Mouse (Mus musculus) heart, adult 2 months (tissue): ENCODE measurements around the gene Fads6. TPM values are rescaled to one million over a fixed set of nuclear protein-coding genes. Genes with fewer than 3 reads are reported as not detected.

Experiments used
- DNase-seq, 2 experiments: peaks; one replicate each; pipeline ENCODE4 v3.0.0; 2021
- H3K27ac ChIP-seq: fragments of 200-600 bp; 2 replicates; pipeline ENCODE4 v1.8.1; 2022
- H3K27me3 ChIP-seq: fragments of 200-500 bp; 2 replicates; pipeline ENCODE4 v1.6.1; 2012; ENCODE audit warnings: mild to moderate bottlenecking, low read length, inconsistent platforms, mixed read lengths; ENCODE audit not compliant: control insufficient read depth, insufficient read depth
- H3K36me3 ChIP-seq: fragments of 200-500 bp; 2 replicates; pipeline ENCODE4 v1.6.1; 2012; ENCODE audit warnings: low read length, inconsistent platforms; ENCODE audit not compliant: control insufficient read depth, insufficient read depth
- H3K4me1 ChIP-seq: fragments of 200-500 bp; 2 replicates; pipeline ENCODE4 v1.6.1; 2011; ENCODE audit warnings: low read length; ENCODE audit not compliant: control insufficient read depth, insufficient read depth
- H3K4me3 ChIP-seq: fragments of 200-600 bp; 2 replicates; pipeline ENCODE4 v1.8.1; 2022
- H3K79me2 ChIP-seq: fragments of 200-500 bp; replicated peaks from 2 replicates; pipeline ENCODE4 v1.6.1; 2012; ENCODE audit warnings: mild to moderate bottlenecking, inconsistent platforms, low read length, moderate library complexity, mixed read lengths; ENCODE audit not compliant: control insufficient read depth, insufficient read depth
- H3K9ac ChIP-seq: fragments of 200-500 bp; 2 replicates; pipeline ENCODE4 v1.6.1; 2012; ENCODE audit warnings: low read depth, mild to moderate bottlenecking, control low read depth, inconsistent platforms, low read length, mixed read lengths
- CTCF ChIP-seq: fragments of 200-600 bp; IDR thresholded peaks from 2 replicates; pipeline ENCODE4 v1.8.1; 2022; ENCODE audit warnings: antibody characterized with exemption, mild to moderate bottlenecking, moderate library complexity
- EP300 ChIP-seq: fragments of 200-500 bp; IDR thresholded peaks from 2 replicates; pipeline ENCODE4 v1.6.1; 2011; ENCODE audit warnings: low read depth, low read length, control low read depth; ENCODE audit not compliant: insufficient read depth
- POLR2A ChIP-seq: fragments of 200-500 bp; IDR thresholded peaks from 2 replicates; pipeline ENCODE4 v1.6.1; 2011; ENCODE audit warnings: mild to moderate bottlenecking, low read depth, low read length, control low read depth; ENCODE audit not compliant: insufficient read depth
- WGBS: fragments of 180-500 bp; shearing (Covaris S2); methylation state at CpG from one replicate; pipeline ENCODE4 v1.1.7; 2018; 5-methylcytosine and 5-hydroxymethylcytosine counted together
- intact Hi-C: fragments of 180-260 bp; cut with DNase I; formaldehyde crosslinking; loops from one replicate; pipeline ENCODE4 v1.15.1; 2025
- microRNA-seq, 2 experiments: library from miRNA; unstranded; fragments of <30 nt; microRNA quantifications; one replicate each; pipeline ENCODE4 v1.2.0; 2021
- polyA plus RNA-seq: library from polyadenylated mRNA; depleted of rRNA; stranded (reverse); fragments of >200 nt; gene quantifications from 2 replicates; pipeline ENCODE4 v1.2.3, GENCODE M21; 2012; rRNA removed
- total RNA-seq, 2 experiments: library from RNA; stranded (reverse); gene quantifications; 2 replicates each; pipeline ENCODE4 v1.2.3; 2021

The Fads6 gene
- total and polyA plus RNA-seq, 3 experiments = 1.6 to 1.9 (median 1.8) TPM

- intact Hi-C loops = no loop called here
- no peaks in the 10 kb centered on the region for H3K36me3 ChIP-seq
- no peaks in the 10 kb centered on the region for H3K79me2 ChIP-seq
- H3K4me1 ChIP-seq = peaks cover 3% of the 10 kb centered on the region
- no peak overlapping the region for H3K27ac ChIP-seq
- no peak overlapping the region for H3K4me3 ChIP-seq
- DNase-seq = no peak
- WGBS = 91% methylated on average over 5 of the region's 5 CpGs
- H3K27me3 ChIP-seq = no peaks in the 10 kb centered on the region
- H3K9ac ChIP-seq = no peak overlapping the region
- no peak for TF ChIP-seq POLR2A
- no peak for TF ChIP-seq CTCF
- TF ChIP-seq EP300 = no peak
Observed at GRCm38 (mm10) chr11:115232889-115233288, 64.6 kb downstream of the Fads6 start.

GRCm38 (mm10) chr11:115231924-115232323, 65.5 kb downstream of the Fads6 start:
- no peak for TF ChIP-seq EP300
- TF ChIP-seq POLR2A = no peak
- no peak for TF ChIP-seq CTCF
- no peak overlapping the region for H3K4me3 ChIP-seq
- H3K27me3 ChIP-seq = no peaks in the 10 kb centered on the region
- DNase-seq = no peak
- H3K9ac ChIP-seq = no peak overlapping the region
- peaks cover 5% of the 10 kb centered on the region for H3K4me1 ChIP-seq
- intact Hi-C loops = no loop called here
- no peaks in the 10 kb centered on the region for H3K79me2 ChIP-seq
- WGBS = 67% methylated on average over 9 of the region's 9 CpGs
- no peaks in the 10 kb centered on the region for H3K36me3 ChIP-seq
- peak overlapping the region; percentile 23; the same call in 1 of the 2 replicates for H3K27ac ChIP-seq

- no peaks in the 10 kb centered on the region for H3K36me3 ChIP-seq
- H3K27ac ChIP-seq = peak overlapping the region; percentile 23; the same call in 1 of the 2 replicates
- 71% methylated on average over 14 of the region's 14 CpGs for WGBS
- intact Hi-C loops = no loop called here
- H3K9ac ChIP-seq = no peak overlapping the region
- no peak overlapping the region for H3K4me3 ChIP-seq
- peaks cover 7% of the 10 kb centered on the region for H3K4me1 ChIP-seq
- peak in 1 of 2 experiments; percentile 40 for DNase-seq
- H3K27me3 ChIP-seq = no peaks in the 10 kb centered on the region
- TF ChIP-seq EP300 (no peak), CTCF (no peak)
- no peaks in the 10 kb centered on the region for H3K79me2 ChIP-seq
Observed at GRCm38 (mm10) chr11:115231168-115231915, 66.1 kb downstream of the Fads6 start.

Small RNA genes within 50 kb of the gene (microRNA-seq; reads per million reads assigned to microRNA genes)
- gene Gm25837 = 0 reads per million in 2 experiments

Other genes starting within 250 kb of the Fads6 start
- gene Cd300ld3, start 249.3 kb downstream of the Fads6 start, total RNA-seq = 1 to 10 TPM; 5.8 to 8.6 TPM
- gene Cd300ld3, start 249.3 kb downstream of the Fads6 start, polyA plus RNA-seq = 11.4 and 22.1 TPM in 2 replicates
- gene Cd300e, start 235.5 kb downstream of the Fads6 start, total RNA-seq = under 1 TPM; 0.45 to 0.50 TPM
- gene Cd300e, start 235.5 kb downstream of the Fads6 start, polyA plus RNA-seq = 0.18 and 0.47 TPM in 2 replicates
- gene Rab37, start 206.2 kb downstream of the Fads6 start, total RNA-seq = under 1 TPM; 0.31 to 0.32 TPM
- 1.1 and 1.3 TPM in 2 replicates for gene Rab37, start 206.2 kb downstream of the Fads6 start, polyA plus RNA-seq
- under 1 TPM; 0.11 to 0.60 TPM for gene Cd300lf, start 163.7 kb downstream of the Fads6 start, total RNA-seq
- 0.38 and 1.00 TPM in 2 replicates for gene Cd300lf, start 163.7 kb downstream of the Fads6 start, polyA plus RNA-seq
- gene Slc9a3r1, start 134.3 kb downstream of the Fads6 start, total RNA-seq = 10 to 100 TPM in 1 of 2 experiments, 1 to 10 TPM in 1; 8.1 to 10.1 TPM
- 8.9 and 9.7 TPM in 2 replicates for gene Slc9a3r1, start 134.3 kb downstream of the Fads6 start, polyA plus RNA-seq
- gene Tmem104, start 110.2 kb downstream of the Fads6 start, total RNA-seq = 10 to 100 TPM in 1 of 2 experiments, 1 to 10 TPM in 1; 8.8 to 11.6 TPM
- 8.6 and 9.9 TPM in 2 replicates for gene Tmem104, start 110.2 kb downstream of the Fads6 start, polyA plus RNA-seq
- 10 to 100 TPM; 18.5 to 23.6 TPM for gene Nat9, start 109.8 kb downstream of the Fads6 start, total RNA-seq
- gene Nat9, start 109.8 kb downstream of the Fads6 start, polyA plus RNA-seq = 20.2 and 31.5 TPM in 2 replicates
- gene Grin2c, start 30.4 kb downstream of the Fads6 start, total RNA-seq = under 1 TPM; 0.25 to 0.26 TPM
- gene Grin2c, start 30.4 kb downstream of the Fads6 start, polyA plus RNA-seq = 1.6 and 2.0 TPM in 2 replicates
- gene Fdxr, start 20.6 kb downstream of the Fads6 start, total RNA-seq = 1 to 10 TPM; 7.1 to 8.8 TPM
- gene Fdxr, start 20.6 kb downstream of the Fads6 start, polyA plus RNA-seq = 8.4 and 8.7 TPM in 2 replicates
- not detected for gene Otop2, start 9.5 kb upstream of the Fads6 start, total RNA-seq
- gene Otop2, start 9.5 kb upstream of the Fads6 start, polyA plus RNA-seq = not detected in 2 replicates
- gene Ush1g, start 24.4 kb upstream of the Fads6 start, total RNA-seq = under 1 TPM in 1 of 2 experiments, not detected in 1; 0.07 TPM
- 0.10 and 0.18 TPM in 2 replicates for gene Ush1g, start 24.4 kb upstream of the Fads6 start, polyA plus RNA-seq
- not detected for gene Otop3, start 37.1 kb upstream of the Fads6 start, total RNA-seq
- not detected in 2 replicates for gene Otop3, start 37.1 kb upstream of the Fads6 start, polyA plus RNA-seq
- gene Hid1, start 70.1 kb upstream of the Fads6 start, total RNA-seq = 1 to 10 TPM; 3.0 to 5.1 TPM
- 6.1 and 7.3 TPM in 2 replicates for gene Hid1, start 70.1 kb upstream of the Fads6 start, polyA plus RNA-seq
- 1 to 10 TPM; 4.5 TPM for gene Cdr2l, start 84.3 kb upstream of the Fads6 start, total RNA-seq
- gene Cdr2l, start 84.3 kb upstream of the Fads6 start, polyA plus RNA-seq = 6.2 and 6.7 TPM in 2 replicates
- gene Mrpl58, start 106.1 kb upstream of the Fads6 start, total RNA-seq = 100 to 1,000 TPM; 144 to 159 TPM
- gene Mrpl58, start 106.1 kb upstream of the Fads6 start, polyA plus RNA-seq = 82.7 and 104 TPM in 2 replicates
- gene Atp5h, start 122.3 kb upstream of the Fads6 start, total RNA-seq = 1,000 to 10,000 TPM; 1,964 to 2,328 TPM
- 830 and 1,376 TPM in 2 replicates for gene Atp5h, start 122.3 kb upstream of the Fads6 start, polyA plus RNA-seq
- gene Kctd2, start 122.5 kb upstream of the Fads6 start, total RNA-seq = 10 to 100 TPM; 26.6 to 30.0 TPM
- gene Kctd2, start 122.5 kb upstream of the Fads6 start, polyA plus RNA-seq = 22.9 and 31.9 TPM in 2 replicates
- gene Trim80, start 142.9 kb upstream of the Fads6 start, total RNA-seq = under 1 TPM in 1 of 2 experiments, not detected in 1; 0.13 TPM
- gene Trim80, start 142.9 kb upstream of the Fads6 start, polyA plus RNA-seq = 0.33 TPM in 1 of 2 replicates, not detected in the other
- not detected for gene Slc16a5, start 164.8 kb upstream of the Fads6 start, total RNA-seq
- 0.06 and 0.18 TPM in 2 replicates for gene Slc16a5, start 164.8 kb upstream of the Fads6 start, polyA plus RNA-seq
- 1 to 10 TPM; 1.9 to 2.7 TPM for gene Armc7, start 178.0 kb upstream of the Fads6 start, total RNA-seq
- gene Armc7, start 178.0 kb upstream of the Fads6 start, polyA plus RNA-seq = 2.3 and 3.3 TPM in 2 replicates
- gene Nt5c, start 194.2 kb upstream of the Fads6 start, total RNA-seq = 10 to 100 TPM; 10.9 to 12.9 TPM
- 11.7 and 12.4 TPM in 2 replicates for gene Nt5c, start 194.2 kb upstream of the Fads6 start, polyA plus RNA-seq
- 100 to 1,000 TPM; 110 TPM for gene Jpt1, start 216.7 kb upstream of the Fads6 start, total RNA-seq
- gene Jpt1, start 216.7 kb upstream of the Fads6 start, polyA plus RNA-seq = 116 and 124 TPM in 2 replicates
- 100 to 1,000 TPM; 168 to 177 TPM for gene Sumo2, start 238.6 kb upstream of the Fads6 start, total RNA-seq
- 64.7 and 126 TPM in 2 replicates for gene Sumo2, start 238.6 kb upstream of the Fads6 start, polyA plus RNA-seq